Mouse (Mus musculus) heart, adult 2 months (tissue): ENCODE data around the gene Ascc3.

Experiments used
- CTCF ChIP-seq: fragments of 200-600 bp; IDR thresholded peaks from 2 replicates; pipeline ENCODE4 v1.8.1; 2022; ENCODE audit warnings: antibody characterized with exemption, mild to moderate bottlenecking, moderate library complexity
- EP300 ChIP-seq: fragments of 200-500 bp; IDR thresholded peaks from 2 replicates; pipeline ENCODE4 v1.6.1; 2011; ENCODE audit warnings: low read depth, low read length, control low read depth; ENCODE audit not compliant: insufficient read depth
- POLR2A ChIP-seq: fragments of 200-500 bp; IDR thresholded peaks from 2 replicates; pipeline ENCODE4 v1.6.1; 2011; ENCODE audit warnings: mild to moderate bottlenecking, low read depth, low read length, control low read depth; ENCODE audit not compliant: insufficient read depth

GRCm38 (mm10) chr10:50704202-50704601, 111.7 kb downstream of the Ascc3 start:
- TF ChIP-seq POLR2A, result no peak
- TF ChIP-seq CTCF, result peak; percentile 77
- no peak for TF ChIP-seq EP300
